Mouse (Mus musculus): ENCODE measurements around the gene Apex1.

DNA sequence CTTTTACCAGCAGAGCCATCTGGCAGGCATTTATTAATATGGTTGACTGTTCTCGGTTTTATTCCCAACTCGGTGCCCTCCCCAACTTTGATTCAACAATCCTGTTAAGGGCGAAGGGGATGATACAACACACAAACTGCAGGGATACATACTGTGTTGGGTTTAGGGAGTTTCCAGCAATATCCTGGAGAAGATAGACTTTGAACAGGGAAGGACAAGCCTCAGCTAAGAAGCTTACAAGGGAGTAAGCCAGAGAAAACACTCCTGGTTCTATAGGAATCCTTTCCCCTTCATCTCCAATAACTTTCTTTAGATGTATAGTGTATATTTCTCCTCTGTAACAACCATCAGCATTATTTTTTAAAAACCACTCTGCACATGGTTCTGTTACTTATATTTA, 49.6 kb upstream of the Apex1 start:
- TF ChIP-seq CTCF (IDR thresholded peaks at IDR 0.05; ENCODE audit: extremely low read depth, insufficient read length, insufficient replicate concordance, low read depth, low read length) (no peak), POLR2A (IDR thresholded peaks at IDR 0.05; ENCODE audit: low read depth, low read length) (no peak)
